In genomic region chr7:30321539-30322284, GRCm38 (mm10) we compare ENCODE assay signal across 8 mouse cellular contexts. TPM values are rescaled to one million over a fixed set of nuclear protein-coding genes. Genes with fewer than 3 reads are reported as not detected.
DNase-seq lines count a peak whose midpoint lies in the region; ATAC-seq and TF ChIP-seq lines count a peak whose summit lies in the region.

Gene E130208F15Rik, plus strand, starts transcription at chr7:30321740.

- H3K9me3 ChIP-seq in heart, embryonic 11.5 days (replicated peaks; ENCODE audit: control insufficient read depth, low read length): no peaks in the 10 kb centered on the region
- H3K9me3 ChIP-seq in kidney, embryonic 15.5 days (replicated peaks): no peaks in the 10 kb centered on the region; the same call in 1 of the 2 replicates
- H3K9me3 ChIP-seq in liver, embryonic 13.5 days (replicated peaks): no peaks in the 10 kb centered on the region
- H3K9me3 ChIP-seq in stomach, postnatal 0 days (ENCODE audit: control insufficient read depth, low read length): no peaks in the 10 kb centered on the region

- peaks cover 3% of the 10 kb centered on the region; the same call in 1 of the 2 replicates for H3K4me1 ChIP-seq in embryonic fibroblast, embryonic 13.5 days (ENCODE audit: control insufficient read depth, insufficient read depth, low read length)
- peaks cover 8% of the 10 kb centered on the region for H3K4me1 ChIP-seq in heart, embryonic 11.5 days (ENCODE audit: control insufficient read depth, insufficient read depth, low read length)
- H3K4me1 ChIP-seq in kidney, embryonic 15.5 days: peaks cover 29% of the 10 kb centered on the region
- H3K4me1 ChIP-seq in liver, embryonic 13.5 days (replicated peaks): peaks cover 28% of the 10 kb centered on the region
- no peaks in the 10 kb centered on the region; the same call in 1 of the 2 replicates for H3K4me1 ChIP-seq in stomach, postnatal 0 days (replicated peaks; ENCODE audit: control insufficient read depth, insufficient read depth)

- H3K36me3 ChIP-seq in heart, embryonic 11.5 days (ENCODE audit: control insufficient read depth, insufficient read depth, low read length): no peaks in the 10 kb centered on the region
- peaks cover 12% of the 10 kb centered on the region; the same call in 1 of the 2 replicates for H3K36me3 ChIP-seq in kidney, embryonic 15.5 days
- no peaks in the 10 kb centered on the region for H3K36me3 ChIP-seq in liver, embryonic 13.5 days
- H3K36me3 ChIP-seq in stomach, postnatal 0 days (ENCODE audit: control insufficient read depth, insufficient read depth, low read length): no peaks in the 10 kb centered on the region

- H3K4me2 ChIP-seq in heart, embryonic 11.5 days: peak within 1 kb of the TSS; percentile 94
- H3K4me2 ChIP-seq in kidney, embryonic 15.5 days: peak within 1 kb of the TSS; percentile 93
- H3K4me2 ChIP-seq in liver, embryonic 13.5 days: peak within 1 kb of the TSS; percentile 91
- H3K4me2 ChIP-seq in stomach, postnatal 0 days (replicated peaks; ENCODE audit: low read depth): peak within 1 kb of the TSS; percentile 87

- H3K9ac ChIP-seq in heart, embryonic 11.5 days (ENCODE audit: low read depth, low read length): peak within 1 kb of the TSS; percentile 93
- peak within 1 kb of the TSS; percentile 91 for H3K9ac ChIP-seq in kidney, embryonic 15.5 days
- peak within 1 kb of the TSS; percentile 81 for H3K9ac ChIP-seq in liver, embryonic 13.5 days
- H3K9ac ChIP-seq in stomach, postnatal 0 days (ENCODE audit: low read length): peak within 1 kb of the TSS; percentile 92

- ATAC-seq in heart, embryonic 11.5 days (replicated peaks; ENCODE audit: insufficient number of reproducible peaks, low FRiP score, low TSS enrichment): peak; percentile 75
- ATAC-seq in kidney, embryonic 15.5 days (replicated peaks; ENCODE audit: low FRiP score): peak; percentile 59
- ATAC-seq in liver, embryonic 13.5 days (ENCODE audit: low read depth): peak; percentile 68
- peak; percentile 55 for ATAC-seq in stomach, postnatal 0 days (ENCODE audit: low FRiP score, low TSS enrichment)

- TF ChIP-seq POLR2A in embryonic fibroblast, embryonic 13.5 days (IDR thresholded peaks at IDR 0.05; ENCODE audit: low read depth, low read length): peak; percentile 94

- TF ChIP-seq EP300 in stomach, postnatal 0 days (optimal IDR thresholded peaks at IDR 0.05): no peak

- TF ChIP-seq CTCF in embryonic fibroblast, embryonic 13.5 days (IDR thresholded peaks at IDR 0.05; ENCODE audit: borderline replicate concordance, insufficient read depth, low read length): no peak
- no peak for TF ChIP-seq CTCF in stomach, postnatal 0 days (IDR thresholded peaks at IDR 0.05; ENCODE audit: low read depth)

- H3K27me3 ChIP-seq in heart, embryonic 11.5 days (ENCODE audit: control insufficient read depth, insufficient read depth, low read length): no peaks in the 10 kb centered on the region
- H3K27me3 ChIP-seq in kidney, embryonic 15.5 days: no peaks in the 10 kb centered on the region
- no peaks in the 10 kb centered on the region for H3K27me3 ChIP-seq in liver, embryonic 13.5 days
- H3K27me3 ChIP-seq in stomach, postnatal 0 days (ENCODE audit: control insufficient read depth, insufficient read depth, low read length): no peaks in the 10 kb centered on the region

- under 1% methylated on average over 63 of the region's 63 CpGs for WGBS in heart, embryonic 11.5 days (ENCODE audit: insufficient replicate concordance)
- under 1% methylated on average over 63 of the region's 63 CpGs for WGBS in kidney, embryonic 15.5 days
- WGBS in liver, embryonic 13.5 days (ENCODE audit: insufficient replicate concordance): under 1% methylated on average over 63 of the region's 63 CpGs
- WGBS in stomach, postnatal 0 days: under 1% methylated on average over 57 of the region's 63 CpGs

- peak within 1 kb of the TSS; percentile 61 for H3K4me3 ChIP-seq in embryonic fibroblast, embryonic 13.5 days (ENCODE audit: insufficient read depth, low read length)
- H3K4me3 ChIP-seq in heart, embryonic 11.5 days (ENCODE audit: low read depth, low read length): peak within 1 kb of the TSS; percentile 84
- peak within 1 kb of the TSS; percentile 90 for H3K4me3 ChIP-seq in kidney, embryonic 15.5 days (replicated peaks)
- H3K4me3 ChIP-seq in liver, embryonic 13.5 days (replicated peaks): peak within 1 kb of the TSS; percentile 71
- peak within 1 kb of the TSS; percentile 62 for H3K4me3 ChIP-seq in stomach, postnatal 0 days (ENCODE audit: low read depth, low read length)

- H3K27ac ChIP-seq in embryonic fibroblast, embryonic 13.5 days (ENCODE audit: insufficient read depth, low read length): peak within 1 kb of the TSS; percentile 60
- peak within 1 kb of the TSS; percentile 91 for H3K27ac ChIP-seq in heart, embryonic 11.5 days (ENCODE audit: low read depth, low read length)
- peak within 1 kb of the TSS; percentile 90 for H3K27ac ChIP-seq in kidney, embryonic 15.5 days
- H3K27ac ChIP-seq in liver, embryonic 13.5 days: peak within 1 kb of the TSS; percentile 79
- H3K27ac ChIP-seq in stomach, postnatal 0 days (replicated peaks): peak within 1 kb of the TSS; percentile 94

- DNase-seq in CD4-positive, CD25-positive, alpha-beta regulatory T cell, adult 2 months (ENCODE audit: low read depth, low spot score): peak; percentile 93
- peak; percentile 27 to 38 for DNase-seq in adrenal gland, postnatal 4 days (ENCODE audit: low spot score in 2 of 2)
- peak; percentile 75 for DNase-seq in liver, embryonic 13.5 days
- DNase-seq in natural killer cell, adult 2 months (ENCODE audit: low spot score in 2 of 2): peak; percentile 71 to 76
- DNase-seq in stomach, postnatal 0 days (ENCODE audit: low spot score): peak; percentile 73

RNA-seq across cellular contexts. Expression of gene E130208F15Rik, which starts in this region (rescaled TPM):
- total RNA-seq in adrenal gland, postnatal 4 days (2021): 1 to 10 TPM; 1.4 to 1.7 TPM
- polyA plus RNA-seq in embryonic fibroblast, embryonic 13.5 days (2011; ENCODE audit: insufficient read length, low read depth, missing spikeins): 0.67 and 0.90 TPM in 2 replicates
- polyA plus RNA-seq in heart, embryonic 11.5 days (2014; fragmentation: Nextera tagmentation; extraction: Ambion mirVana): not detected in 2 replicates
- polyA plus RNA-seq in kidney, embryonic 15.5 days (2015; fragmentation: Nextera tagmentation; extraction: Ambion mirVana): 2.6 TPM in 1 of 2 replicates, not detected in the other
- polyA plus RNA-seq in liver, embryonic 13.5 days (2015; fragmentation: Nextera tagmentation; extraction: Ambion mirVana): 1.3 and 1.8 TPM in 2 replicates
- polyA plus RNA-seq in stomach, postnatal 0 days (2015; fragmentation: Nextera tagmentation; extraction: Ambion mirVana): not detected in 2 replicates

Comparison
In these comparisons a context has a peak if more than half of its experiments do, and no peak if none do; other contexts are left out.
1. Peak in every context shown above with its lines: DNase-seq, ATAC-seq, H3K4me3 ChIP-seq and H3K27ac ChIP-seq.
2. Peak in ATAC-seq, H3K4me3 ChIP-seq, H3K27ac ChIP-seq, H3K9ac ChIP-seq and H3K4me2 ChIP-seq in heart, embryonic 11.5 days; RNA of the gene not detected or under 1 TPM.
3. Peak in DNase-seq, ATAC-seq, H3K4me3 ChIP-seq, H3K27ac ChIP-seq, H3K9ac ChIP-seq and H3K4me2 ChIP-seq in stomach, postnatal 0 days; RNA of the gene not detected or under 1 TPM.
4. DNase-seq: peak in every context shown above with its lines; median percentile 93 in CD4-positive, CD25-positive, alpha-beta regulatory T cell, adult 2 months; 75 in liver, embryonic 13.5 days; 74 in natural killer cell, adult 2 months; 73 in stomach, postnatal 0 days; 32 in adrenal gland, postnatal 4 days.